Mouse (Mus musculus): Measurements from ENCODE around the gene Sh2d4b.

Gene Sh2d4b

GRCm38 (mm10) chr14:40837397-40837796 lies 55.7 kb downstream of the Sh2d4b start:
- no peak for DNase-seq (ENCODE audit: low spot score in 2 of 2)

- DNase-seq (ENCODE audit: low spot score in 2 of 2), result no peak
Observed at GRCm38 (mm10) chr14:40830505-40830904, 62.6 kb downstream of the Sh2d4b start.

- no peak for DNase-seq (ENCODE audit: low spot score in 2 of 2)
Observed at GRCm38 (mm10) chr14:40830094-40830493, 63.0 kb downstream of the Sh2d4b start.

GRCm38 (mm10) chr14:40818051-40818450 lies 75.0 kb downstream of the Sh2d4b start:
- no peak for DNase-seq (ENCODE audit: low spot score in 2 of 2)

GRCm38 (mm10) chr14:40816715-40817114 lies 76.4 kb downstream of the Sh2d4b start:
- DNase-seq (ENCODE audit: low spot score in 2 of 2), result no peak

- DNase-seq (ENCODE audit: low spot score in 2 of 2), result no peak
Observed at GRCm38 (mm10) chr14:40791606-40792005, 101.5 kb downstream of the Sh2d4b start.

- no peak for DNase-seq (ENCODE audit: low spot score in 2 of 2)
Observed at GRCm38 (mm10) chr14:40789110-40789509, 104.0 kb downstream of the Sh2d4b start.

GRCm38 (mm10) chr14:40769097-40770090 lies 123.7 kb downstream of the Sh2d4b start:
- no peak for DNase-seq (ENCODE audit: low spot score in 2 of 2)
